In genomic region chr4:135397551-135397950, GRCm38 (mm10) we compare ENCODE assay signal across 9 mouse cellular contexts. TPM values are rescaled to one million over a fixed set of nuclear protein-coding genes. Genes with fewer than 3 reads are reported as not detected.
A peak's percentile ranks its signal among the peaks of the same experiment; 100 is the strongest.
DNase-seq lines count a peak whose midpoint lies in the region; ATAC-seq and TF ChIP-seq lines count a peak whose summit lies in the region.
"Had no signal": no experiment of that assay in that cellular context is flagged by ENCODE, and none has a peak within 500 bp of the region (broad histone marks: within the 10 kb centered on the region; RNA-seq: fewer than 3 reads in every experiment).

No protein-coding gene starts in this region.

- ATAC-seq in hindbrain, embryonic 11.5 days (ENCODE audit: low FRiP score) = no peak
- ATAC-seq in inflammation-experienced regulatory T-cells, adult 6 months = no peak

- peak overlapping the region; percentile 67; the same call in 1 of the 2 replicates for H3K27ac ChIP-seq in heart, embryonic 10.5 days
- no peak overlapping the region for H3K27ac ChIP-seq in hindbrain, embryonic 11.5 days (ENCODE audit: low read depth, low read length)
- H3K27ac ChIP-seq in midbrain, embryonic 10.5 days (replicated peaks) = no peak overlapping the region

- WGBS in heart, embryonic 10.5 days = 4% methylated on average over 16 of the region's 16 CpGs
- WGBS in hindbrain, embryonic 11.5 days = 5% methylated on average over 16 of the region's 16 CpGs
- 3% methylated on average over 16 of the region's 16 CpGs for WGBS in midbrain, embryonic 10.5 days

- no peak for DNase-seq in heart, embryonic 10.5 days (ENCODE audit: low spot score)
- no peak for DNase-seq in heart, adult 9 months (ENCODE audit: low spot score in 2 of 2)
- DNase-seq in hindbrain, embryonic 11.5 days (ENCODE audit: low spot score) = no peak
- peak; percentile 32 for DNase-seq in midbrain, embryonic 10.5 days (ENCODE audit: low spot score)
- no peak for DNase-seq in gastrocnemius, adult 18-20 months (ENCODE audit: low spot score)
- DNase-seq in left cerebral cortex, postnatal 4 days = no peak
- DNase-seq: adrenal gland, postnatal 14 days had no signal

- intact Hi-C loops in left cerebral cortex, postnatal 4 days (cut with DNase I) = no loop called here

- no peak overlapping the region; the same call in 1 of the 2 replicates for H3K9ac ChIP-seq in hindbrain, embryonic 11.5 days (ENCODE audit: low read depth, low read length)

- 0 out of 2 replicates have a peak, but pooled peaks cover 3% of the 10 kb centered on the region for H3K9me3 ChIP-seq in heart, embryonic 10.5 days
- peaks cover 5% of the 10 kb centered on the region for H3K9me3 ChIP-seq in E14TG2a.4 (ENCODE audit: low read length)
- H3K9me3 ChIP-seq in hindbrain, embryonic 11.5 days (ENCODE audit: control insufficient read depth, low read length) = no peaks in the 10 kb centered on the region
- no peaks in the 10 kb centered on the region for H3K9me3 ChIP-seq in midbrain, embryonic 10.5 days (replicated peaks)

- peaks cover 53% of the 10 kb centered on the region for H3K27me3 ChIP-seq in heart, embryonic 10.5 days (ENCODE audit: insufficient read depth, poor library complexity, severe bottlenecking)
- peaks cover 27% of the 10 kb centered on the region for H3K27me3 ChIP-seq in E14TG2a.4 (ENCODE audit: insufficient read depth, low read length)
- peaks cover 22% of the 10 kb centered on the region for H3K27me3 ChIP-seq in hindbrain, embryonic 11.5 days (ENCODE audit: control insufficient read depth, insufficient read depth, low read length)
- H3K27me3 ChIP-seq in midbrain, embryonic 10.5 days (ENCODE audit: low read depth, poor library complexity, severe bottlenecking) = peaks cover 64% of the 10 kb centered on the region

- no peaks in the 10 kb centered on the region for H3K36me3 ChIP-seq in heart, embryonic 10.5 days
- H3K36me3 ChIP-seq in E14TG2a.4 (ENCODE audit: insufficient read depth, low read length) = no peaks in the 10 kb centered on the region
- H3K36me3 ChIP-seq in hindbrain, embryonic 11.5 days (ENCODE audit: control insufficient read depth, insufficient read depth, low read length) = no peaks in the 10 kb centered on the region
- no peaks in the 10 kb centered on the region for H3K36me3 ChIP-seq in midbrain, embryonic 10.5 days

- no peak for TF ChIP-seq CTCF in E14TG2a.4 (conservative IDR thresholded peaks at IDR 0.05; ENCODE audit: low read length)

- H3K4me3 ChIP-seq in heart, embryonic 10.5 days = peak overlapping the region; percentile 66
- peak overlapping the region; percentile 75 for H3K4me3 ChIP-seq in E14TG2a.4 (replicated peaks; ENCODE audit: low read length)
- peak overlapping the region; percentile 31 for H3K4me3 ChIP-seq in hindbrain, embryonic 11.5 days (ENCODE audit: low read depth, low read length)
- peak overlapping the region; percentile 53 for H3K4me3 ChIP-seq in midbrain, embryonic 10.5 days

- H3K4me1 ChIP-seq in heart, embryonic 10.5 days = peaks cover 12% of the 10 kb centered on the region
- peaks cover 40% of the 10 kb centered on the region for H3K4me1 ChIP-seq in E14TG2a.4 (replicated peaks; ENCODE audit: low read depth, low read length)
- peaks cover 2% of the 10 kb centered on the region; the same call in 1 of the 2 replicates for H3K4me1 ChIP-seq in hindbrain, embryonic 11.5 days (replicated peaks; ENCODE audit: control insufficient read depth, insufficient read depth, low read length)
- H3K4me1 ChIP-seq in midbrain, embryonic 10.5 days = peaks cover 19% of the 10 kb centered on the region

- H3K4me2 ChIP-seq in hindbrain, embryonic 11.5 days (replicated peaks; ENCODE audit: low read depth, low read length) = peak overlapping the region; percentile 52

RNA-seq across cellular contexts. Expression of gene Ncmap, which starts 0.5 kb away (rescaled TPM):
- 0.46 and 1.2 TPM in 2 replicates for polyA plus RNA-seq in heart, embryonic 10.5 days (2016; fragmentation: Nextera tagmentation; extraction: Ambion mirVana)
- polyA plus RNA-seq in hindbrain, embryonic 11.5 days (2014; fragmentation: Nextera tagmentation; extraction: Ambion mirVana) = 0.75 TPM in 1 of 2 replicates, not detected in the other
- polyA plus RNA-seq in midbrain, embryonic 10.5 days (2016; fragmentation: Nextera tagmentation; extraction: Ambion mirVana) = 0.36 and 0.57 TPM in 2 replicates
- 10 to 100 TPM in 2 of 3 experiments, 1 to 10 TPM in 1; 4.0 to 58.5 (median 35.5) TPM for polyA plus RNA-seq in inflammation-experienced regulatory T-cells, adult 6 months (2017; shearing (Covaris generic))
- 1 to 10 TPM; 1.8 to 2.3 TPM for total RNA-seq in gastrocnemius, adult 18-20 months (2021)
- total RNA-seq in left cerebral cortex, postnatal 4 days (2021) = under 1 TPM; 0.60 to 0.66 TPM
- total RNA-seq: adrenal gland, postnatal 14 days had no signal

RNA-seq across cellular contexts. Expression of gene Rcan3, which starts 36.1 kb away (rescaled TPM):
- polyA plus RNA-seq in heart, embryonic 10.5 days (2016; fragmentation: Nextera tagmentation; extraction: Ambion mirVana) = 9.3 and 11.2 TPM in 2 replicates
- 11.0 and 13.9 TPM in 2 replicates for polyA plus RNA-seq in hindbrain, embryonic 11.5 days (2014; fragmentation: Nextera tagmentation; extraction: Ambion mirVana)
- 9.4 and 10.3 TPM in 2 replicates for polyA plus RNA-seq in midbrain, embryonic 10.5 days (2016; fragmentation: Nextera tagmentation; extraction: Ambion mirVana)
- 10 to 100 TPM in 2 of 3 experiments, 1 to 10 TPM in 1; 8.4 to 16.1 (median 13.4) TPM for polyA plus RNA-seq in inflammation-experienced regulatory T-cells, adult 6 months (2017; shearing (Covaris generic))
- 1 to 10 TPM; 3.0 to 4.2 TPM for total RNA-seq in gastrocnemius, adult 18-20 months (2021)
- 10 to 100 TPM; 55.4 to 69.4 TPM for total RNA-seq in left cerebral cortex, postnatal 4 days (2021)

RNA-seq across cellular contexts. Expression of gene Srrm1, which starts 44.4 kb away (rescaled TPM):
- polyA plus RNA-seq in heart, embryonic 10.5 days (2016; fragmentation: Nextera tagmentation; extraction: Ambion mirVana) = 162 and 193 TPM in 2 replicates
- polyA plus RNA-seq in hindbrain, embryonic 11.5 days (2014; fragmentation: Nextera tagmentation; extraction: Ambion mirVana) = 220 and 289 TPM in 2 replicates
- 222 and 230 TPM in 2 replicates for polyA plus RNA-seq in midbrain, embryonic 10.5 days (2016; fragmentation: Nextera tagmentation; extraction: Ambion mirVana)
- polyA plus RNA-seq in inflammation-experienced regulatory T-cells, adult 6 months (2017; shearing (Covaris generic)) = 100 to 1,000 TPM; 191 to 279 (median 247) TPM
- 10 to 100 TPM; 58.3 to 60.1 TPM for total RNA-seq in gastrocnemius, adult 18-20 months (2021)
- 100 to 1,000 TPM; 162 to 169 TPM for total RNA-seq in left cerebral cortex, postnatal 4 days (2021)
